Mouse (Mus musculus) hindlimb bud, embryonic 11.5 days (tissue): ENCODE data around the gene Cacna1d.

Experiments used
- DNase-seq: peaks from one replicate; pipeline ENCODE4 v3.0.0-alpha.2; 2012; ENCODE audit warnings: low read depth, low spot score; ENCODE audit errors: extremely low spot score

Cacna1d gene

GRCm38 (mm10) chr14:30491342-30491741 is at the start of gene Cacna1d:
Cacna1d (minus strand) TSS chr14:30491455.
- no peak for DNase-seq

- no peak for DNase-seq
These were observed 42.7 kb upstream of the Cacna1d start for GRCm38 (mm10) chr14:30533780-30534450.

- DNase-seq, result no peak
These were observed 40.6 kb upstream of the Cacna1d start for GRCm38 (mm10) chr14:30531896-30532295.

GRCm38 (mm10) chr14:30531431-30531830 is 40.2 kb upstream of the Cacna1d start:
- no peak for DNase-seq

GRCm38 (mm10) chr14:30530726-30531269 is 39.5 kb upstream of the Cacna1d start:
- no peak for DNase-seq

GRCm38 (mm10) chr14:30529454-30529853 is 38.2 kb upstream of the Cacna1d start:
- no peak for DNase-seq

- no peak for DNase-seq
These were observed 37.7 kb upstream of the Cacna1d start for GRCm38 (mm10) chr14:30528961-30529360.

- no peak for DNase-seq
These were observed 37.1 kb upstream of the Cacna1d start for GRCm38 (mm10) chr14:30528392-30528791.

- DNase-seq, result no peak
These were observed 32.1 kb upstream of the Cacna1d start for GRCm38 (mm10) chr14:30523356-30523755.

- no peak for DNase-seq
These were observed 28.1 kb upstream of the Cacna1d start for GRCm38 (mm10) chr14:30519323-30519722.

GRCm38 (mm10) chr14:30515931-30516723 is 24.9 kb upstream of the Cacna1d start:
- DNase-seq, result no peak

- DNase-seq, result no peak
These were observed 21.6 kb upstream of the Cacna1d start for GRCm38 (mm10) chr14:30512896-30513295.

GRCm38 (mm10) chr14:30510214-30510763 is 19.0 kb upstream of the Cacna1d start:
- no peak for DNase-seq

GRCm38 (mm10) chr14:30504990-30505389 is 13.7 kb upstream of the Cacna1d start:
- no peak for DNase-seq

GRCm38 (mm10) chr14:30498202-30498601 is 6.9 kb upstream of the Cacna1d start:
- DNase-seq, result no peak

- DNase-seq, result no peak
These were observed 3.7 kb upstream of the Cacna1d start for GRCm38 (mm10) chr14:30494998-30495397.

- no peak for DNase-seq
These were observed 2.0 kb upstream of the Cacna1d start for GRCm38 (mm10) chr14:30493276-30493675.

- DNase-seq, result peak; percentile 85
These were observed 11.8 kb downstream of the Cacna1d start, which contains the start of gene Dcp1a for GRCm38 (mm10) chr14:30479361-30479948. Dcp1a (plus strand) TSS chr14:30479535.

- no peak for DNase-seq
These were observed 16.8 kb downstream of the Cacna1d start for GRCm38 (mm10) chr14:30474416-30474815.

- no peak for DNase-seq
These were observed 17.6 kb downstream of the Cacna1d start for GRCm38 (mm10) chr14:30473605-30474004.

- DNase-seq, result no peak
These were observed 27.9 kb downstream of the Cacna1d start for GRCm38 (mm10) chr14:30463312-30463711.
